Mouse (Mus musculus): ENCODE measurements around the gene Sept10. TPM values are rescaled to one million over a fixed set of nuclear protein-coding genes. Genes with fewer than 3 reads are reported as not detected.

The Sept10 gene
- polyA plus RNA-seq, 1 experiment from 2014 or later = 9.4 TPM

- 20% methylated on average over 4 of the region's 4 CpGs for WGBS (ENCODE audit: insufficient replicate concordance)
- Histone ChIP-seq H3K27me3 (ENCODE audit: control insufficient read depth, insufficient read depth, low read depth, low read length) (no peaks in the 10 kb centered on the region), H3K4me2 (ENCODE audit: low read depth, low read length) (0 out of 2 replicates have a peak overlapping the region, but pooled peaks have one; percentile 6), H3K9me3 (replicated peaks; ENCODE audit: control insufficient read depth, low read length) (no peaks in the 10 kb centered on the region), H3K9ac (ENCODE audit: low read depth, low read length) (no peak overlapping the region), H3K4me1 (ENCODE audit: control insufficient read depth, low read depth, low read length) (peaks cover 15% of the 10 kb centered on the region), H3K36me3 (ENCODE audit: control insufficient read depth, insufficient read depth) (no peaks in the 10 kb centered on the region), H3K4me3 (ENCODE audit: low read depth, low read length) (no peak overlapping the region), H3K27ac (ENCODE audit: low read length) (peak overlapping the region; percentile 72; the same call in 1 of the 2 replicates)
- peak; percentile 85 for ATAC-seq (ENCODE audit: low read depth)
Observed at GRCm38 (mm10) chr10:59162185-59162897, 59.3 kb downstream of the Sept10 start.

DNA sequence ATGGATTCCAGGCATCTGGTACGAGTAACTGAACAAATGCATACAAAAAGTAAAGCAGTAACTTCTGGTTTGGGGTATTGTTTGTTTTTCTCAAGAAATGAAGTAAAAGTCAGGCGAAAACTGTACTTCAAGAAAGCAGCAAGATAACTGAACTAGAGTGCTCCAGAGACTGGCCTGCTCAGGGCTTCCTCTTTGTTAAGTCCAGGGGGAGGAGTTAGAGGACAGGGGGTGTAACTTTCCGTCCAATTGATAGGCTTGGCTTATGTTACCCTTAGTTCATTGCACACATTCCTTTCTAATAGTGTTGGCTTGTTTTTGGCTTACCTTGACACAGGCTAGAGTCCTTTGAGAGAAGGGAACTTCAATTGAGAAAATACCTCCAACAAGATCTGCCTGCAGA lies 63.0 kb downstream of the Sept10 start:
- no peaks in the 10 kb centered on the region for H3K9me3 ChIP-seq (replicated peaks; ENCODE audit: control insufficient read depth, low read length)
- no peak overlapping the region for H3K9ac ChIP-seq (ENCODE audit: low read depth, low read length)
- no peaks in the 10 kb centered on the region for H3K27me3 ChIP-seq (ENCODE audit: control insufficient read depth, insufficient read depth, low read depth, low read length)
- H3K4me3 ChIP-seq (ENCODE audit: low read depth, low read length) = no peak overlapping the region
- 40% methylated on average over 3 of the region's 3 CpGs for WGBS (ENCODE audit: insufficient replicate concordance)
- peaks cover 5% of the 10 kb centered on the region; the same call in 1 of the 2 replicates for H3K4me1 ChIP-seq (ENCODE audit: control insufficient read depth, low read depth, low read length)
- no peak overlapping the region for H3K27ac ChIP-seq (ENCODE audit: low read length)
- H3K4me2 ChIP-seq (ENCODE audit: low read depth, low read length) = no peak overlapping the region
- ATAC-seq (ENCODE audit: low read depth) = no peak
- no peaks in the 10 kb centered on the region for H3K36me3 ChIP-seq (ENCODE audit: control insufficient read depth, insufficient read depth)

DNA sequence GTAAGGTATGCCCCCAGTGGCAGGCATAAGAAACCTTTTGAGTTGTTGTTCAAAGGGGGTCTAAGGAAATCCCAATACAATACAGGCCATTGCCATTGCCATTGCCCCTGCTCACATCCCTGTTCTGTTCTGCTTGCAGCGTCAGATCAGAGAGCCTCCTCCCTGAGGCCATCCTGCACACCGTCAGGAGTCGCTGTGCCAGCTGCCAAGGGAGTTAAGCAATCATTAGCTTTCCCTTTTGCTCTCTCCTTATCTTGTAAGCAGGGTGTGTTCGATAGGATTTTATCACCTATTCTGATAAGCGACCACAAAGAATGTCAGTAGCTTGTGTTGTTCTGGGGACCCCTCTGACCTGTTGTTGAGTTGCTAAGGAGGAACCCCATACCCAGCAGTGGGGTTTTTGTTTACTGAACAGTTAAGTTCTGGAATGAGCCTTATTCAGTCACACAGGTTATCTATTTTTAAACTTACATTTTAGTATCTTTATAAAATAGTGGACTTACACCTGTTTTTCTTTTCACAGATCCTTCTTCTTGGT lies 69.0 kb downstream of the Sept10 start:
- Histone ChIP-seq H3K9me3 (replicated peaks; ENCODE audit: control insufficient read depth, low read length) (no peaks in the 10 kb centered on the region), H3K9ac (ENCODE audit: low read depth, low read length) (no peak overlapping the region), H3K27me3 (ENCODE audit: control insufficient read depth, insufficient read depth, low read depth, low read length) (no peaks in the 10 kb centered on the region), H3K27ac (ENCODE audit: low read length) (no peak overlapping the region), H3K4me1 (ENCODE audit: control insufficient read depth, low read depth, low read length) (no peaks in the 10 kb centered on the region; the same call in 1 of the 2 replicates), H3K4me3 (ENCODE audit: low read depth, low read length) (no peak overlapping the region), H3K4me2 (ENCODE audit: low read depth, low read length) (no peak overlapping the region), H3K36me3 (ENCODE audit: control insufficient read depth, insufficient read depth) (no peaks in the 10 kb centered on the region)
- WGBS (ENCODE audit: insufficient replicate concordance) = 21% methylated on average over 5 of the region's 5 CpGs
- ATAC-seq (ENCODE audit: low read depth) = no peak

DNA sequence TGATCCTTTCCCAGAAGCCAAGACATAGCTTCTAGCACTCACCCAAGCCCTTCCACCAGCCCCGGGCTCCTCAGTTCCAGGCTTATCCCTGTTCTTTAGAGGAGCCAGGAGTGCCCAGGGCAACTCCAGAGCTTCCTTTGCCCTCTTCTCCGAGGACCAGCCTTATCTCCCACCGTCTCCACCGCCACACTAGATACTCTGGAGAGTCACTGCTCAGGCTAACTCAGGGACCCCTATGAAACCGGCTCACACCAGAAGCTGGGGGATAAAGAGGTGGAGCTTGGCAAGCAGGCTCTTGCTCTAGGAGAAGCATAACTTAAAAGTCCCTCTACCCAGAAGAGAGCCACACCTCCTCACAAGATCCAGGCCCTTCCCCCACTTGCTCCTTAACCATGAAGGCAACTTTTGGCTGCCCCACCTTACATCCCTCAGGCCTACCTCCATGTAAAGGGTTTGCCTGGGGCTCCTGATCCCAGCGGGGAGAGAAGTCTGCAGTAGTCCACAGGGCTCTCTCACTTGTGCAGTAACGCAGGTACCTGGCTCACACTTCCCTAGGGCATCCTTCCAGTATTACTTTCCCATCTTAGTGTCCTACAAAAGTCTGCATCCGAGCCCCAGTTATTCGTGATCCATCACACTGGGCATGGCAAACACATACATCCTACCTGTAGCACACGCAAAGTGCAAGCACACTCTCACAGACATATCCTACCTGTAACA lies 70.5 kb downstream of the Sept10 start:
- Histone ChIP-seq H3K36me3 (ENCODE audit: control insufficient read depth, insufficient read depth) (no peaks in the 10 kb centered on the region), H3K9ac (ENCODE audit: low read depth, low read length) (no peak overlapping the region), H3K4me1 (ENCODE audit: control insufficient read depth, low read depth, low read length) (no peaks in the 10 kb centered on the region; the same call in 1 of the 2 replicates), H3K9me3 (replicated peaks; ENCODE audit: control insufficient read depth, low read length) (no peaks in the 10 kb centered on the region), H3K27ac (ENCODE audit: low read length) (no peak overlapping the region), H3K4me2 (ENCODE audit: low read depth, low read length) (no peak overlapping the region), H3K27me3 (ENCODE audit: control insufficient read depth, insufficient read depth, low read depth, low read length) (no peaks in the 10 kb centered on the region), H3K4me3 (ENCODE audit: low read depth, low read length) (no peak overlapping the region)
- no peak for ATAC-seq (ENCODE audit: low read depth)
- WGBS (ENCODE audit: insufficient replicate concordance) = 61% methylated on average over 10 of the region's 10 CpGs

- H3K4me1 ChIP-seq (ENCODE audit: control insufficient read depth, low read depth, low read length) = no peaks in the 10 kb centered on the region; the same call in 1 of the 2 replicates
- no peaks in the 10 kb centered on the region for H3K27me3 ChIP-seq (ENCODE audit: control insufficient read depth, insufficient read depth, low read depth, low read length)
- H3K4me3 ChIP-seq (ENCODE audit: low read depth, low read length) = no peak overlapping the region
- no peaks in the 10 kb centered on the region for H3K36me3 ChIP-seq (ENCODE audit: control insufficient read depth, insufficient read depth)
- H3K4me2 ChIP-seq (ENCODE audit: low read depth, low read length) = no peak overlapping the region
- no peak overlapping the region for H3K27ac ChIP-seq (ENCODE audit: low read length)
- ATAC-seq (ENCODE audit: low read depth) = no peak
- no peaks in the 10 kb centered on the region for H3K9me3 ChIP-seq (replicated peaks; ENCODE audit: control insufficient read depth, low read length)
- H3K9ac ChIP-seq (ENCODE audit: low read depth, low read length) = no peak overlapping the region
- 18% methylated on average over 8 of the region's 8 CpGs for WGBS (ENCODE audit: insufficient replicate concordance)
Observed at GRCm38 (mm10) chr10:59149956-59150383, 71.7 kb downstream of the Sept10 start.

DNA sequence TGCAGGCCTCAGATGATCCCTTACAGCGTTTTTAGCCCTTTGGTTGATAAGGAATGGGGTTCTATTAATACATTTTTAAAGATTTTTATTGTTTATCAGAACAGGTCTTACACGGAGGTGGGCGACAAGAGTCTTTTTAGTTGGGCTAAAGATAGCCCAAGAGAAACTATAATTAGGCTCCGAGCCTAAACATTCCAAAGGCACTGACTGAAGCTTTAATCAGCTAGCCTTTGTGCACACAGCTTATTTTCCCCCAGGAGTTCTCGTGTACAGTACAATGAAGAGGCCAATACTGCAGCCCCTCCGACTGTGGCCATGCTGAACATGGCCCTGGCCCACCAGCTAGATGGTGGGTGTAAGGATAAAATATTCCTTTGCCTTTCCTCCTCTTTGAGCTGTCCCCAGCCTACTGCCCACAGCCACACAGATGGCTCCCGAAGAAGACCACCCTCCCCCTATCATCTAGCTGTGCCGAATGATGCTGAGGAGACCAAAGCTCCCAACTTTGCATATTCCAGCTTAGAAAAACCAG lies 88.1 kb downstream of the Sept10 start:
- no peaks in the 10 kb centered on the region for H3K4me1 ChIP-seq (ENCODE audit: control insufficient read depth, low read depth, low read length)
- no peak overlapping the region for H3K9ac ChIP-seq (ENCODE audit: low read depth, low read length)
- no peaks in the 10 kb centered on the region for H3K36me3 ChIP-seq (ENCODE audit: control insufficient read depth, insufficient read depth)
- no peak overlapping the region for H3K4me3 ChIP-seq (ENCODE audit: low read depth, low read length)
- whole genome bisulfite sequencing (ENCODE audit: insufficient replicate concordance) = 58% methylated on average over 8 of the region's 8 CpGs
- H3K4me2 ChIP-seq (ENCODE audit: low read depth, low read length) = no peak overlapping the region
- H3K27me3 ChIP-seq (ENCODE audit: control insufficient read depth, insufficient read depth, low read depth, low read length) = no peaks in the 10 kb centered on the region
- no peak overlapping the region for H3K27ac ChIP-seq (ENCODE audit: low read length)
- H3K9me3 ChIP-seq (replicated peaks; ENCODE audit: control insufficient read depth, low read length) = no peaks in the 10 kb centered on the region
- ATAC-seq (ENCODE audit: low read depth) = no peak

GRCm38 (mm10) chr10:59131926-59132628 lies 89.6 kb downstream of the Sept10 start:
- Histone ChIP-seq H3K4me3 (ENCODE audit: low read depth, low read length) (no peak overlapping the region), H3K4me2 (ENCODE audit: low read depth, low read length) (no peak overlapping the region), H3K9ac (ENCODE audit: low read depth, low read length) (no peak overlapping the region), H3K27me3 (ENCODE audit: control insufficient read depth, insufficient read depth, low read depth, low read length) (no peaks in the 10 kb centered on the region), H3K27ac (ENCODE audit: low read length) (no peak overlapping the region), H3K4me1 (ENCODE audit: control insufficient read depth, low read depth, low read length) (no peaks in the 10 kb centered on the region), H3K36me3 (ENCODE audit: control insufficient read depth, insufficient read depth) (no peaks in the 10 kb centered on the region), H3K9me3 (replicated peaks; ENCODE audit: control insufficient read depth, low read length) (no peaks in the 10 kb centered on the region)
- 37% methylated on average over 20 of the region's 20 CpGs for WGBS (ENCODE audit: insufficient replicate concordance)
- ATAC-seq (ENCODE audit: low read depth) = no peak

DNA sequence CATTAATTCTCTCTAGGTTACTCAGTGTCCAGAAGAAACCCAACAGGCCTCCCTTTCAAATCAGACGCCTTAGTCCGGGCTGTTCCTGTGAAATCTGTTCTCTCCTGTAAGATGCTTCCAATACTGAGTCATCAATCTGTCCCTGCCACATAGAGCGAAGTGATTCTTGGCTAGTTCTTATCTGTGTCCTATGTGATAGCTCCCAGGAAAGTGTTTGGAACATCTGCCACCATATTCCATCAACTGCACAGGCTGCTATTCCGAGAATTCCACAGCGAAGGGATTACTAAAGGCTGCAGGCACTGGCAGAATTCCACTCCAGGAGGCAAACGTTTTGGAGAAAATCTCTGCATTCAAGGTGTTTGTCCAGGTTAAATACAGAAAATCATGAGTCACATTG lies 94.0 kb downstream of the Sept10 start:
- H3K4me3 ChIP-seq (ENCODE audit: low read depth, low read length) = no peak overlapping the region
- no peak overlapping the region for H3K9ac ChIP-seq (ENCODE audit: low read depth, low read length)
- H3K4me2 ChIP-seq (ENCODE audit: low read depth, low read length) = no peak overlapping the region
- no peaks in the 10 kb centered on the region for H3K9me3 ChIP-seq (replicated peaks; ENCODE audit: control insufficient read depth, low read length)
- 54% methylated on average over 6 of the region's 6 CpGs for WGBS (ENCODE audit: insufficient replicate concordance)
- no peak overlapping the region for H3K27ac ChIP-seq (ENCODE audit: low read length)
- H3K4me1 ChIP-seq (ENCODE audit: control insufficient read depth, low read depth, low read length) = no peaks in the 10 kb centered on the region
- H3K36me3 ChIP-seq (ENCODE audit: control insufficient read depth, insufficient read depth) = no peaks in the 10 kb centered on the region
- ATAC-seq (ENCODE audit: low read depth) = no peak
- no peaks in the 10 kb centered on the region for H3K27me3 ChIP-seq (ENCODE audit: control insufficient read depth, insufficient read depth, low read depth, low read length)

Data from liver, embryonic 16.5 days (tissue).